Mouse (Mus musculus): ENCODE data around the gene Hdac4. TPM values are rescaled to one million over a fixed set of nuclear protein-coding genes. Genes with fewer than 3 reads are reported as not detected.

Hdac4 gene
- polyA plus RNA-seq, 1 experiment from 2014 or later = 10.5 TPM

GRCm38 (mm10) chr1:92148527-92148926 is 47.0 kb downstream of the Hdac4 start:
- H3K4me2 ChIP-seq = no peak overlapping the region
- H3K27me3 ChIP-seq = no peaks in the 10 kb centered on the region
- 95% methylated on average over 1 of the region's 1 CpGs for WGBS
- no peak overlapping the region for H3K27ac ChIP-seq
- H3K4me1 ChIP-seq (replicated peaks) = peaks cover 27% of the 10 kb centered on the region
- H3K4me3 ChIP-seq = no peak overlapping the region
- H3K9me3 ChIP-seq (replicated peaks) = no peaks in the 10 kb centered on the region
- no peaks in the 10 kb centered on the region for H3K36me3 ChIP-seq
- no peak for ATAC-seq (replicated peaks; ENCODE audit: insufficient number of reproducible peaks, insufficient read depth, low FRiP score, low read depth)
- no peak overlapping the region for H3K9ac ChIP-seq

- no peak for ATAC-seq (replicated peaks; ENCODE audit: insufficient number of reproducible peaks, insufficient read depth, low FRiP score, low read depth)
- Histone ChIP-seq H3K27me3 (no peaks in the 10 kb centered on the region), H3K4me2 (no peak overlapping the region), H3K9ac (no peak overlapping the region), H3K4me1 (replicated peaks) (peaks cover 37% of the 10 kb centered on the region), H3K27ac (no peak overlapping the region), H3K4me3 (no peak overlapping the region), H3K36me3 (no peaks in the 10 kb centered on the region), H3K9me3 (replicated peaks) (no peaks in the 10 kb centered on the region)
- WGBS = 77% methylated on average over 6 of the region's 6 CpGs
Observed at GRCm38 (mm10) chr1:92144868-92145534, 50.5 kb downstream of the Hdac4 start.

- ATAC-seq (replicated peaks; ENCODE audit: insufficient number of reproducible peaks, insufficient read depth, low FRiP score, low read depth) = no peak
- Histone ChIP-seq H3K9ac (no peak overlapping the region), H3K27me3 (no peaks in the 10 kb centered on the region), H3K36me3 (no peaks in the 10 kb centered on the region), H3K4me3 (no peak overlapping the region), H3K4me1 (replicated peaks) (peaks cover 32% of the 10 kb centered on the region), H3K9me3 (replicated peaks) (no peaks in the 10 kb centered on the region), H3K27ac (no peak overlapping the region), H3K4me2 (no peak overlapping the region)
- 54% methylated on average over 6 of the region's 6 CpGs for WGBS
Observed at GRCm38 (mm10) chr1:92143331-92143895, 52.1 kb downstream of the Hdac4 start.

- ATAC-seq (replicated peaks; ENCODE audit: insufficient number of reproducible peaks, insufficient read depth, low FRiP score, low read depth) = no peak
- Histone ChIP-seq H3K4me1 (replicated peaks) (peaks cover 37% of the 10 kb centered on the region), H3K27me3 (no peaks in the 10 kb centered on the region), H3K4me3 (no peak overlapping the region), H3K36me3 (no peaks in the 10 kb centered on the region), H3K9ac (no peak overlapping the region), H3K4me2 (no peak overlapping the region), H3K27ac (no peak overlapping the region), H3K9me3 (replicated peaks) (no peaks in the 10 kb centered on the region)
- WGBS = 85% methylated on average over 4 of the region's 4 CpGs
Observed at GRCm38 (mm10) chr1:92142793-92143192, 52.7 kb downstream of the Hdac4 start.

- H3K27me3 ChIP-seq = no peaks in the 10 kb centered on the region
- 88% methylated on average over 4 of the region's 4 CpGs for WGBS
- peaks cover 39% of the 10 kb centered on the region for H3K4me1 ChIP-seq (replicated peaks)
- H3K27ac ChIP-seq = no peak overlapping the region
- H3K36me3 ChIP-seq = no peaks in the 10 kb centered on the region
- no peak for ATAC-seq (replicated peaks; ENCODE audit: insufficient number of reproducible peaks, insufficient read depth, low FRiP score, low read depth)
- no peak overlapping the region for H3K9ac ChIP-seq
- H3K9me3 ChIP-seq (replicated peaks) = no peaks in the 10 kb centered on the region
- no peak overlapping the region for H3K4me3 ChIP-seq
- no peak overlapping the region for H3K4me2 ChIP-seq
Observed at GRCm38 (mm10) chr1:92139001-92139400, 56.5 kb downstream of the Hdac4 start.

- Histone ChIP-seq H3K27ac (peak overlapping the region; percentile 55), H3K27me3 (no peaks in the 10 kb centered on the region), H3K36me3 (no peaks in the 10 kb centered on the region), H3K9me3 (replicated peaks) (no peaks in the 10 kb centered on the region), H3K4me1 (replicated peaks) (peaks cover 31% of the 10 kb centered on the region), H3K4me2 (no peak overlapping the region), H3K9ac (no peak overlapping the region), H3K4me3 (no peak overlapping the region)
- peak; percentile 82 for ATAC-seq (replicated peaks; ENCODE audit: insufficient number of reproducible peaks, insufficient read depth, low FRiP score, low read depth)
- 54% methylated on average over 2 of the region's 2 CpGs for WGBS
Observed at GRCm38 (mm10) chr1:92137136-92137848, 58.2 kb downstream of the Hdac4 start.

GRCm38 (mm10) chr1:92136362-92136761 is 59.1 kb downstream of the Hdac4 start:
- H3K9ac ChIP-seq = no peak overlapping the region
- peaks cover 34% of the 10 kb centered on the region for H3K4me1 ChIP-seq (replicated peaks)
- WGBS = 91% methylated on average over 3 of the region's 3 CpGs
- ATAC-seq (replicated peaks; ENCODE audit: insufficient number of reproducible peaks, insufficient read depth, low FRiP score, low read depth) = no peak
- H3K4me3 ChIP-seq = no peak overlapping the region
- peak overlapping the region; percentile 55 for H3K27ac ChIP-seq
- H3K27me3 ChIP-seq = no peaks in the 10 kb centered on the region
- H3K9me3 ChIP-seq (replicated peaks) = no peaks in the 10 kb centered on the region
- no peak overlapping the region for H3K4me2 ChIP-seq
- H3K36me3 ChIP-seq = no peaks in the 10 kb centered on the region

GRCm38 (mm10) chr1:92132181-92132580 is 63.3 kb downstream of the Hdac4 start:
- H3K27ac ChIP-seq = no peak overlapping the region
- peaks cover 40% of the 10 kb centered on the region for H3K4me1 ChIP-seq (replicated peaks)
- no peak overlapping the region for H3K9ac ChIP-seq
- no peak overlapping the region for H3K4me3 ChIP-seq
- H3K27me3 ChIP-seq = no peaks in the 10 kb centered on the region
- ATAC-seq (replicated peaks; ENCODE audit: insufficient number of reproducible peaks, insufficient read depth, low FRiP score, low read depth) = no peak
- no peaks in the 10 kb centered on the region for H3K36me3 ChIP-seq
- H3K9me3 ChIP-seq (replicated peaks) = no peaks in the 10 kb centered on the region
- 39% methylated on average over 2 of the region's 2 CpGs for WGBS
- no peak overlapping the region for H3K4me2 ChIP-seq

- Histone ChIP-seq H3K9ac (0 out of 2 replicates have a peak overlapping the region, but pooled peaks have one; percentile 12), H3K9me3 (replicated peaks) (no peaks in the 10 kb centered on the region), H3K4me2 (peak overlapping the region; percentile 7; the same call in 1 of the 2 replicates), H3K4me1 (replicated peaks) (peaks cover 32% of the 10 kb centered on the region), H3K27ac (peak overlapping the region; percentile 86), H3K4me3 (no peak overlapping the region), H3K27me3 (no peaks in the 10 kb centered on the region), H3K36me3 (no peaks in the 10 kb centered on the region)
- peak; percentile 87 for ATAC-seq (replicated peaks; ENCODE audit: insufficient number of reproducible peaks, insufficient read depth, low FRiP score, low read depth)
- 24% methylated on average over 6 of the region's 6 CpGs for WGBS
Observed at GRCm38 (mm10) chr1:92130470-92131100, 64.9 kb downstream of the Hdac4 start.

- no peak overlapping the region for H3K4me2 ChIP-seq
- H3K27ac ChIP-seq = peak overlapping the region; percentile 86
- no peak overlapping the region for H3K4me3 ChIP-seq
- H3K27me3 ChIP-seq = no peaks in the 10 kb centered on the region
- 73% methylated on average over 3 of the region's 3 CpGs for WGBS
- H3K4me1 ChIP-seq (replicated peaks) = peaks cover 32% of the 10 kb centered on the region
- no peaks in the 10 kb centered on the region for H3K36me3 ChIP-seq
- no peak overlapping the region for H3K9ac ChIP-seq
- no peak for ATAC-seq (replicated peaks; ENCODE audit: insufficient number of reproducible peaks, insufficient read depth, low FRiP score, low read depth)
- no peaks in the 10 kb centered on the region for H3K9me3 ChIP-seq (replicated peaks)
Observed at GRCm38 (mm10) chr1:92129751-92130150, 65.7 kb downstream of the Hdac4 start.

GRCm38 (mm10) chr1:92127785-92128184 is 67.7 kb downstream of the Hdac4 start:
- H3K9ac ChIP-seq = no peak overlapping the region
- no peak overlapping the region for H3K4me3 ChIP-seq
- WGBS = 76% methylated on average over 6 of the region's 6 CpGs
- H3K27ac ChIP-seq = peak overlapping the region; percentile 21
- no peak for ATAC-seq (replicated peaks; ENCODE audit: insufficient number of reproducible peaks, insufficient read depth, low FRiP score, low read depth)
- no peaks in the 10 kb centered on the region for H3K36me3 ChIP-seq
- no peaks in the 10 kb centered on the region for H3K27me3 ChIP-seq
- H3K4me2 ChIP-seq = no peak overlapping the region
- H3K9me3 ChIP-seq (replicated peaks) = no peaks in the 10 kb centered on the region
- peaks cover 37% of the 10 kb centered on the region for H3K4me1 ChIP-seq (replicated peaks)

Measured in heart, embryonic 15.5 days (tissue).